Mouse (Mus musculus) MN1 (cell line): ENCODE measurements at regions not wholly inside any gene's neighbourhood (a gene's known extent, or its start where the extent isn't known, plus 50 kb on each side); places are given as distances from the start of the nearest gene placed in this dataset.

Experiments used
- DNase-seq: peaks from one replicate; pipeline ENCODE4 v3.0.0-alpha.2; 2016; ENCODE audit warnings: low spot score

DNA sequence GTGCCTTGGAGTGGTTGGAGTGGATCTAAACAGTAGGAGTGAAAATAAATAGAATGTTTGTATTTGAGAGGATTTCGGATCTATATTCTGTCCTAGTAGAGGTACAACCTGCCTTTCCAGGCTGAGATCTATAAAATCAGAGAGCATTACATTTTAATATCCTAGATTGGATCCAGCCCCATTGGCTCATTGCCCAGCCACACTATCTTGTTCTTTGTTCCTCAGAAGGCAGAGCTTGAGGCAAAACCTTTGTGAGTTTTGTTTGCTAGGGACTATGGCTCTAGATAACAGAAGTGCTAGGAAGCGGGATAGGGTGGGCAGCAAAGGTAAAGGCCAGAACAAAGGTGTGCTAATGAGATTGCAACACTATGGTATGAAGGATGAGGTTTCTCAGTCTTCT is 78.7 kb upstream of the Cntln start:
- no peak for DNase-seq

DNA sequence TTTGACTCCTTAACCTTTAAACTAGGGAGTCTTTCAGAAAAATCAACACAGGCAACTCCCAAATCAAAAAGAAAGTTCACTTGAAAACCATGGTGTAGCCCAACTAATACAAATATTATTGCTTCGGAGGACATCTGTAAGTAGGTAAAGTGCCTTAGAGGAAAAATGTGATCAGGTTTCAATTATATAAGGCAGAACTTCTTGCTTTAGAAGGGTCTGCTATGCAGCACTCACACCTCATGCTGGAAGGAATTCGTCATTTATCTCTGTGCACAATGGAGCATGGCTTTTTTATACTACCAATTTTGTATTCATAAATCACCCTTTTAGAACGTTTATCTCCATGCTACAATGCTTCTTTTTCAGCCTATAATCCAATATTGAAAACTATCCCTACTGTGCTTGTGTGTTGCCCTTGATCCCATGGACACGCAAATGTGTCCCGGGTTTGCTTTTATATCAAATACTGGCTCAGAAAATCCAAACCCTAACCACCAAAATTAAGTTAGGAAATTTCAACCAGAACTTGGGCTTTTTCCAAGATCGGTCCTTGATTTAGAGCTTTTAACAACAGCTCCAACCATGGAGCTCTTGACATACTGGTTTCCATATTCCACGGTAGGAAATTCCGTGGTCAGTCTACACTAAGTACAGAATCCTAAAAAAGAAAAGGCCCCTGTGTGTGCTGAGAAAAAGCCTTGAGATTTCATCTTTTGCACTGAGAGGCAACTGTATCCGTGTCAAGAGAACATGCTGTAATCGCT is 90.8 kb upstream of the Cntln start:
- no peak for DNase-seq

DNA sequence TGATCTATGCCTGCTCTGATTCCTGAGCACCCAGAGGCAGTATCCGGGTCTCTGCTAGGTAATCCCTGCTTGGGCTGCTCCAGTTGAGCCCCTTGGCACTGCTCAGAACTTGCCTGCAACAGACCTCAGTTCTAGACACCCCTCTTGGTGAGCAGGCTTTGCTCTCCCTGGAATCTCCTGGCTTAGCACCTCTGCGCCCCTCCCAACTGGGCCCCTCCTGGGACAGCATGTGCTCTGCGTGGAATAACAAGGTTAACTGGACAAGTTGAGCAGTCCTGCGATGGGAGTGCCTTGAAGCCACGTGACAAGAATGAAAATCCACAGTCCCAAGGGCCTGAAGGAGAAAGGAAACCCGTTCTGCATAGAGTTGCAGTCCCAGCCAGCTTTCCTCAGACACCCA is 97.5 kb upstream of the Cntln start:
- DNase-seq, result peak; percentile 16

DNA sequence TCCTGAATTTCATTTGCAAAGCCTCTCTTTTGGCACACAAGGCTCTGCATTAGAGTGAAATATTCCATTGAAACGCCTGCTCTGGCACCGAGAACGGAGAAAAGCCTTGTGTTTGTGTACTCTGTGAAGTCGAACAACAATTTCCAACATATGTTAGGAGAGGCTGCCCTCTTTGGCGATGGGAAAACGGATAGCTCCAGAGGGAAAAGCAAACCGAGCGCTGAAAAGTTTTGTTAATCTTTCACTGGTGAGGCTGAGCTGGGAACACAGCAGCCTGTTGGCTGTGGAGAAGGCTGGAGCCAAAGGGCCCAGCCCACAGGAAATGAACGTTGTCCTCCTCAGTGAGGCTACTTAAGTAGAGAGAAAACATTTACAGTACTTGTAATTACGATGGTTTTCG is 93.1 kb upstream of the Bnc2 start:
- DNase-seq, result no peak

DNA sequence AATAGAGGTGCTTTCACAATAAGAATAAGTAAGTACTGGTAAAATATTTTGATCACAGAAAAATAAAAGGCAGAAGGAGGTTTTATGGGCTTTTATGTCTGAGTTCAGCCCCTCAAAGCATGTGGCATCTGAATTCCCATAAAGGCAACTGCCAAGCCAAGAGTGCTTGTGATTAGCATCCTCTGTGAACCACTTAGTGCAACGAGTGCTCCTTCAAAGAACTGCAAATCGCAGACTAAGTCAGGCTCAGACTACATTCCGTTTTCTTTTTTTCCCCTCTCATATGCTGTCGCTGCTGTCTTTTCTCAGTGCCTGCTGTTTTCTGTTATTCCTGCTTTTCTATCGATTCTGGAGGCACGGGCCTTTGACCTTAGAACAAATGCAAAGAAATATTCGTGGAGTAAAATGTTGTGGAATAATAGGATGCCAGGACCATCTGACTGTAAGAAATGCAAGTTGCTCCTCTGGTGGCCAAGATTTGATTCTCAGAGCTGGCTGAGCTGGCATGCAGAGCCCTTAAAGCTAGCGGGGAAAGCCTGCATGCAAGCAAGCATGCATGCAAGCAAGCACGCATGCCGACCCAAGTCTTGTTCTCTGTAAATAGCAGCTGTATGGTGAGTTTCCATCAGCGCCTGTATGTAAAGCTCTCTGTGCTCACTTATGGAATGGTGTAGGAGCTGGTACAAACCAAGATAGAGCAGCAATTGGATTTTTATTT is 91.8 kb upstream of the Bnc2 start:
- no peak for DNase-seq

DNA sequence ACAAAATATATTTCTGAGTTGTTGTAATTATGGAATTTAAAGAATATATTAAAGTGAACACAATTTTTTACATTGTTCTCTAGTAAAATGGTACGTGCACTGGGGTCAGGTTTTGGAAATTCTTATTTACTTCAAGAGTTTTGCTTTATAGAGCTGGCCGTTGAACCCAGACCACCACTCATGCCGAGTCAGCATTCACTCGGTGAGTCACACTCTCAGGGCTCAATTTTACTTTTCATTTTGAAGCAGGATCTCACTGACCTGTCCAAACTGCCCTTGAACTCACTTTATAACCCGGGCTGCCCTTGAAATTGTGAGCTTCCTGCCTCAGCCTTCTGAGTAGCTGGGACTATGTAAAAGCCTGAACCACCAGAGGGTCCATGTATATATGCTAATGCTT is 82.1 kb upstream of the Bnc2 start:
- no peak for DNase-seq

DNA sequence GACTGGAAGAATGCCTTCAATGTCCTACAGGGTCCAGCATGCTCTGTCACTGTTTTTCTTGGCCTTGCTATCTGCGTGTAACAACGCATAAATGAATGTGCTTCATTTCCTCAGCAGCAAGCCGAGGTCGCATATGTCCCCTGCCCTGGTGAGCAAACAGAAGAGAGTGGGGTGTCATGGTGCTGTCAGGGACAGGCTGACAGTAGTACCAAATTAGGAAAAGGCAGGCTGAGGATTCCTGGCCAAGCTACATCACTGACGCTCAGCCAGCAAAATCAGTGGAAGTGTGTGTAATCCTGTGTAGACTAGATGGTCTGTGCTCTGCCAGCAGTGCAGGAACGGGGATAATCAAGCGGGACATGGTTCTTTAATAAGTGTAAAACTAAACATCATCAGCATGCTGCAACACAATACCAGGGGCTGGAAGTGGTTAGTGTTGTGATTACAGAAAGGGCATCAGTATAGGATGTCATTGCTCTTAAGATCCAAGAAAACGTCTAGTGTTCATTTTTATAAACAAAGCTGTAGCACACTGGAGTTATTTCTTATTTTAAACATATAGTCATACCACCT is 77.6 kb upstream of the Bnc2 start:
- DNase-seq, result no peak

DNA sequence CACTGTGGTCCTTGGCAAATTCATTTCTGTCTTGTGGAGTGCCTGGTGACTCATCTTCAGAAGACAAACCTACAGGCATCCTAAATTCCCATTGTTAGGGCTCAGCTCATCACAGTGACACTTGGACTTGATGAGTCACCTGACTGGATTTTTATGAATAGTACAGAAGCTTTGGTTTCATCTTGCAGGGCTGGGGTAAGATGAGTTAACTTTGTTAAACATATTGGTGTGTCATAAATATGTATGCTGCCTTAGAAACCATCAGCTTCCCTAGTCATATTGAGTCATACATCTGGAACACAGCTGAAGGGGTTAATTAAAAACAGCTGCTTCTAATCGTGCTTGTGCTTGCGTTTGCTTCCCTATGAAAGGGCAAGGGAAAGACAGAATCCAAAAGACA is 66.2 kb upstream of the Bnc2 start:
- DNase-seq, result peak; percentile 11

DNA sequence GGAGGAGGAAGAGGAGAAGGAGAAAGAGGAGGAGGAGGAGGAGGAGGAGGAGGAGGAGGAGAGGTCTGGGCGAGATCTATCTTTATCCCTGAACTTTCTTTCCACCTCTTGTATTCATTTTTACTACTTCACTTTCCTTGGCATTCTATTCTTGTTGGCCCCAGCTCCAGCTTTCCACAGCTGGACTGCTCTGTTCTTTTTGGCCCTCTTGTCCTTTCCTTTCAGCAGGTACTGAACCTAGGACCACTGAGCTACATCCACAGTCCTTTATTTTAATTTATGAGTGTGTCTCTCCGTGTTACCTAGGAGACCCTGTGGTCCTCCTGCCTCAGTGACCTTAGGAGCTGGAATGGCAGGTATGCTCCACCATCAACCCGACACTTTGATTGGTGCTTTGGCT is 65.7 kb upstream of the Bnc2 start:
- no peak for DNase-seq
